Mouse (Mus musculus) intestine, embryonic 16.5 days (tissue): ENCODE data around the gene Bod1l. TPM values are rescaled to one million over a fixed set of nuclear protein-coding genes. Genes with fewer than 3 reads are reported as not detected.

Source experiments
- ATAC-seq: fragments of 200-750 bp; cut with Nextera tagmentation; 2 replicates; pipeline ENCODE4 v1.8.0; 2017; ENCODE audit warnings: moderate TSS enrichment, moderate library complexity
- H3K27ac ChIP-seq: fragments of 300-500 bp; sonication (generic); 2 replicates; pipeline ENCODE4 v1.5.1; 2014; ENCODE audit warnings: mild to moderate bottlenecking, low read length
- H3K27me3 ChIP-seq: fragments of 300-500 bp; sonication (generic); replicated peaks from 2 replicates; pipeline ENCODE4 v1.6.1; 2014; ENCODE audit warnings: low read length, control low read depth, mixed read lengths; ENCODE audit not compliant: control insufficient read depth, insufficient read depth
- H3K36me3 ChIP-seq: fragments of 300-500 bp; sonication (generic); 2 replicates; pipeline ENCODE4 v1.6.1; 2014; ENCODE audit warnings: low read length, control low read depth; ENCODE audit not compliant: control insufficient read depth, insufficient read depth
- H3K4me1 ChIP-seq: fragments of 300-500 bp; sonication (generic); 2 replicates; pipeline ENCODE4 v1.6.1; 2014; ENCODE audit warnings: low read length, control low read depth, mixed read lengths; ENCODE audit not compliant: control insufficient read depth, insufficient read depth
- H3K4me2 ChIP-seq: fragments of 300-500 bp; sonication (generic); 2 replicates; pipeline ENCODE4 v1.6.1; 2014; ENCODE audit warnings: low read depth, low read length, control low read depth
- H3K4me3 ChIP-seq: fragments of 300-500 bp; sonication (generic); 2 replicates; pipeline ENCODE4 v1.5.1; 2014; ENCODE audit warnings: mild to moderate bottlenecking, low read length
- H3K9ac ChIP-seq: fragments of 300-500 bp; sonication (generic); 2 replicates; pipeline ENCODE4 v1.6.1; 2014; ENCODE audit warnings: low read depth, low read length
- H3K9me3 ChIP-seq: fragments of 300-500 bp; sonication (generic); 2 replicates; pipeline ENCODE4 v1.6.1; 2016; ENCODE audit warnings: low read length, control low read depth; ENCODE audit not compliant: control insufficient read depth
- WGBS: fragments of 180-500 bp; shearing (Covaris S2); extraction: QIAGEN DNeasy Blood & Tissue Kit; methylation state at CpG from one replicate; pipeline ENCODE4 v1.1.7; 2014; 5-methylcytosine and 5-hydroxymethylcytosine counted together
- polyA plus RNA-seq: library from polyadenylated mRNA; unstranded; fragments of >200 nt; fragmentation: Nextera tagmentation; extraction: Ambion mirVana; gene quantifications from 2 replicates; pipeline ENCODE4 v1.2.1, GENCODE M21; 2015

The Bod1l gene
- polyA plus RNA-seq, 1 experiment from 2014 or later: 8.3 TPM

- 90% methylated on average over 2 of the region's 2 CpGs for WGBS
- H3K4me3 ChIP-seq: no peak overlapping the region
- H3K9ac ChIP-seq: no peak overlapping the region
- H3K4me2 ChIP-seq: no peak overlapping the region
- no peak overlapping the region for H3K27ac ChIP-seq
- H3K36me3 ChIP-seq: no peaks in the 10 kb centered on the region; the same call in 1 of the 2 replicates
- H3K4me1 ChIP-seq: no peaks in the 10 kb centered on the region
- H3K9me3 ChIP-seq: no peaks in the 10 kb centered on the region
- no peaks in the 10 kb centered on the region for H3K27me3 ChIP-seq
- no peak for ATAC-seq
Measured at GRCm38 (mm10) chr5:41807383-41807782, 36.7 kb downstream of the Bod1l start.

- WGBS: 91% methylated on average over 5 of the region's 5 CpGs
- Histone ChIP-seq H3K27me3 (no peaks in the 10 kb centered on the region), H3K4me2 (no peak overlapping the region), H3K9me3 (no peaks in the 10 kb centered on the region), H3K36me3 (no peaks in the 10 kb centered on the region; the same call in 1 of the 2 replicates), H3K4me3 (no peak overlapping the region), H3K4me1 (no peaks in the 10 kb centered on the region), H3K9ac (no peak overlapping the region), H3K27ac (no peak overlapping the region)
- no peak for ATAC-seq
Measured at GRCm38 (mm10) chr5:41806176-41806575, 37.9 kb downstream of the Bod1l start.

GRCm38 (mm10) chr5:41805085-41805484 is 39.0 kb downstream of the Bod1l start:
- Histone ChIP-seq H3K4me1 (no peaks in the 10 kb centered on the region), H3K36me3 (no peaks in the 10 kb centered on the region; the same call in 1 of the 2 replicates), H3K27me3 (no peaks in the 10 kb centered on the region), H3K4me2 (no peak overlapping the region), H3K4me3 (no peak overlapping the region), H3K9me3 (no peaks in the 10 kb centered on the region), H3K9ac (no peak overlapping the region), H3K27ac (no peak overlapping the region)
- ATAC-seq: no peak
- WGBS: 82% methylated on average over 2 of the region's 2 CpGs

GRCm38 (mm10) chr5:41804643-41805042 is 39.5 kb downstream of the Bod1l start:
- H3K27me3 ChIP-seq: no peaks in the 10 kb centered on the region
- H3K9me3 ChIP-seq: no peaks in the 10 kb centered on the region
- H3K9ac ChIP-seq: no peak overlapping the region
- H3K36me3 ChIP-seq: no peaks in the 10 kb centered on the region; the same call in 1 of the 2 replicates
- ATAC-seq: no peak
- H3K4me1 ChIP-seq: no peaks in the 10 kb centered on the region
- no peak overlapping the region for H3K4me2 ChIP-seq
- 85% methylated on average over 2 of the region's 2 CpGs for WGBS
- H3K27ac ChIP-seq: no peak overlapping the region
- no peak overlapping the region for H3K4me3 ChIP-seq

GRCm38 (mm10) chr5:41801622-41802021 is 42.5 kb downstream of the Bod1l start:
- H3K36me3 ChIP-seq: peaks cover 5% of the 10 kb centered on the region
- 95% methylated on average over 2 of the region's 2 CpGs for WGBS
- no peak for ATAC-seq
- H3K4me3 ChIP-seq: no peak overlapping the region
- H3K9ac ChIP-seq: no peak overlapping the region
- H3K4me1 ChIP-seq: no peaks in the 10 kb centered on the region
- H3K4me2 ChIP-seq: no peak overlapping the region
- H3K27me3 ChIP-seq: no peaks in the 10 kb centered on the region
- H3K27ac ChIP-seq: no peak overlapping the region
- no peaks in the 10 kb centered on the region for H3K9me3 ChIP-seq

- no peaks in the 10 kb centered on the region for H3K9me3 ChIP-seq
- no peak overlapping the region for H3K4me3 ChIP-seq
- peaks cover 12% of the 10 kb centered on the region for H3K36me3 ChIP-seq
- no peaks in the 10 kb centered on the region for H3K4me1 ChIP-seq
- H3K4me2 ChIP-seq: no peak overlapping the region
- H3K27ac ChIP-seq: no peak overlapping the region
- H3K27me3 ChIP-seq: no peaks in the 10 kb centered on the region
- ATAC-seq: no peak
- no peak overlapping the region for H3K9ac ChIP-seq
Measured at GRCm38 (mm10) chr5:41794434-41794833, 49.7 kb downstream of the Bod1l start.

GRCm38 (mm10) chr5:41790517-41790916 is 53.6 kb downstream of the Bod1l start:
- Histone ChIP-seq H3K27me3 (no peaks in the 10 kb centered on the region), H3K27ac (no peak overlapping the region), H3K4me1 (no peaks in the 10 kb centered on the region), H3K9me3 (no peaks in the 10 kb centered on the region), H3K9ac (no peak overlapping the region), H3K36me3 (peaks cover 10% of the 10 kb centered on the region; the same call in 1 of the 2 replicates), H3K4me2 (no peak overlapping the region), H3K4me3 (no peak overlapping the region)
- WGBS: 77% methylated on average over 2 of the region's 2 CpGs
- ATAC-seq: no peak

- H3K4me2 ChIP-seq: no peak overlapping the region
- WGBS: 75% methylated on average over 6 of the region's 6 CpGs
- H3K27ac ChIP-seq: no peak overlapping the region
- no peaks in the 10 kb centered on the region for H3K4me1 ChIP-seq
- no peaks in the 10 kb centered on the region for H3K9me3 ChIP-seq
- no peak overlapping the region for H3K4me3 ChIP-seq
- no peaks in the 10 kb centered on the region for H3K27me3 ChIP-seq
- ATAC-seq: no peak
- no peak overlapping the region for H3K9ac ChIP-seq
- H3K36me3 ChIP-seq: peaks cover 10% of the 10 kb centered on the region; the same call in 1 of the 2 replicates
Measured at GRCm38 (mm10) chr5:41788877-41789276, 55.2 kb downstream of the Bod1l start.

GRCm38 (mm10) chr5:41781890-41782289 is 62.2 kb downstream of the Bod1l start:
- 80% methylated on average over 5 of the region's 5 CpGs for WGBS
- H3K9me3 ChIP-seq: no peaks in the 10 kb centered on the region
- no peak overlapping the region for H3K27ac ChIP-seq
- H3K4me2 ChIP-seq: no peak overlapping the region
- H3K9ac ChIP-seq: no peak overlapping the region
- H3K36me3 ChIP-seq: no peaks in the 10 kb centered on the region
- no peaks in the 10 kb centered on the region for H3K4me1 ChIP-seq
- H3K4me3 ChIP-seq: no peak overlapping the region
- no peaks in the 10 kb centered on the region for H3K27me3 ChIP-seq
- ATAC-seq: no peak

- Histone ChIP-seq H3K9ac (no peak overlapping the region), H3K4me2 (no peak overlapping the region), H3K4me1 (no peaks in the 10 kb centered on the region), H3K27ac (no peak overlapping the region), H3K36me3 (no peaks in the 10 kb centered on the region), H3K4me3 (no peak overlapping the region), H3K9me3 (no peaks in the 10 kb centered on the region), H3K27me3 (no peaks in the 10 kb centered on the region)
- WGBS: 75% methylated on average over 3 of the region's 3 CpGs
- no peak for ATAC-seq
Measured at GRCm38 (mm10) chr5:41780026-41780425, 64.1 kb downstream of the Bod1l start.
